Mouse (Mus musculus): Measurements from ENCODE around the gene Rpl7l1.

GRCm38 (mm10) chr17:46728021-46728420 is 54.5 kb downstream of the Rpl7l1 start:
- TF ChIP-seq CTCF (conservative IDR thresholded peaks at IDR 0.05; ENCODE audit: insufficient read depth, insufficient read length, low read depth, low read length) (peak; percentile 51), POLR2A (IDR thresholded peaks at IDR 0.05; ENCODE audit: low read depth, low read length) (no peak)

All from kidney, adult 2 months (tissue).